Mouse (Mus musculus) bone marrow, adult 2 months (tissue): Measurements from ENCODE around the gene Pcgf2. TPM values are rescaled to one million over a fixed set of nuclear protein-coding genes. Genes with fewer than 3 reads are reported as not detected.
"Not testable (repeated sequence)": the region's sequence is repeated elsewhere in the genome, so short reads cannot be mapped to it uniquely, and the experiment has no call there.

Source experiments
- H3K27ac ChIP-seq: fragments of 200-500 bp; 2 replicates; pipeline ENCODE4 v1.5.1; 2012; ENCODE audit warnings: low read depth, mild to moderate bottlenecking, control low read depth, inconsistent platforms, low read length; ENCODE audit not compliant: control insufficient read depth, poor library complexity, insufficient read depth
- H3K4me1 ChIP-seq: fragments of 200-500 bp; 2 replicates; pipeline ENCODE4 v1.6.1; 2011; ENCODE audit warnings: low read length; ENCODE audit not compliant: control insufficient read depth, insufficient read depth
- H3K4me3 ChIP-seq: fragments of 200-500 bp; replicated peaks from 2 replicates; pipeline ENCODE3; 2011; ENCODE audit warnings: mild to moderate bottlenecking, low read depth, low read length, control low read depth; ENCODE audit not compliant: control insufficient read depth
- CTCF ChIP-seq: fragments of 200-500 bp; IDR thresholded peaks from 2 replicates; pipeline ENCODE4 v1.5.1; 2011; ENCODE audit warnings: low read length, control low read depth; ENCODE audit not compliant: control insufficient read depth, insufficient read depth
- POLR2A ChIP-seq: fragments of 200-500 bp; IDR thresholded peaks from 2 replicates; pipeline ENCODE4 v1.6.1; 2011; ENCODE audit warnings: low read depth, mild to moderate bottlenecking, control low read depth, low read length, borderline replicate concordance; ENCODE audit not compliant: control insufficient read depth
- WGBS: fragments of 180-500 bp; shearing (Covaris S2); methylation state at CpG from one replicate; pipeline ENCODE4 v1.1.7; 2018; 5-methylcytosine and 5-hydroxymethylcytosine counted together
- polyA plus RNA-seq: library from polyadenylated mRNA; stranded (reverse); fragments of >200 nt; gene quantifications from 2 replicates; pipeline ENCODE4 v1.2.4, GENCODE M21; 2011; ENCODE audit warnings: low replicate concordance; ENCODE audit not compliant: missing spikeins, insufficient read depth, insufficient read length

Pcgf2 gene
- polyA plus RNA-seq, 1 experiment: 10.7 TPM

- TF ChIP-seq POLR2A (no peak), CTCF (no peak)
- under 1% methylated on average over 13 of the region's 13 CpGs for WGBS
- peak overlapping the region; percentile 93 for H3K27ac ChIP-seq
These were observed 40.9 kb downstream of the Pcgf2 start for GRCm38 (mm10) chr11:97659267-97659989.

GRCm38 (mm10) chr11:97658751-97659266 lies 41.5 kb downstream of the Pcgf2 start:
- H3K4me1 ChIP-seq: peaks cover 1% of the 10 kb centered on the region; the same call in 1 of the 2 replicates
- no peak for TF ChIP-seq POLR2A
- TF ChIP-seq CTCF: no peak
- H3K27ac ChIP-seq: no peak overlapping the region
- WGBS: 71% methylated on average over 11 of the region's 11 CpGs
- no peak overlapping the region for H3K4me3 ChIP-seq

More at GRCm38 (mm10) chr11:97659267-97659989, 40.9 kb downstream of the Pcgf2 start:
- H3K4me3 ChIP-seq: peak overlapping the region; percentile 71
- H3K4me1 ChIP-seq: peaks cover 1% of the 10 kb centered on the region; the same call in 1 of the 2 replicates

GRCm38 (mm10) chr11:97657967-97658366 lies 42.3 kb downstream of the Pcgf2 start:
- H3K4me3 ChIP-seq, H3K27ac ChIP-seq, H3K4me1 ChIP-seq: not testable (repeated sequence)
- 74% methylated on average over 6 of the region's 6 CpGs for WGBS

- 61% methylated on average over 6 of the region's 6 CpGs for WGBS
- no peak overlapping the region for H3K27ac ChIP-seq
These were observed 42.9 kb downstream of the Pcgf2 start for GRCm38 (mm10) chr11:97657184-97657945.

GRCm38 (mm10) chr11:97656269-97656971 lies 43.9 kb downstream of the Pcgf2 start:
- no peak overlapping the region for H3K4me3 ChIP-seq
- peaks cover 1% of the 10 kb centered on the region; the same call in 1 of the 2 replicates for H3K4me1 ChIP-seq
- WGBS: 83% methylated on average over 14 of the region's 14 CpGs
- TF ChIP-seq POLR2A (no peak), CTCF (no peak)
- H3K27ac ChIP-seq: no peak overlapping the region

More at GRCm38 (mm10) chr11:97657184-97657945, 42.9 kb downstream of the Pcgf2 start:
- no peak for TF ChIP-seq POLR2A
- no peak for TF ChIP-seq CTCF
- Histone ChIP-seq H3K4me3 (no peak overlapping the region), H3K4me1 (peaks cover 1% of the 10 kb centered on the region; the same call in 1 of the 2 replicates)

GRCm38 (mm10) chr11:97654210-97654609 lies 46.1 kb downstream of the Pcgf2 start:
- Histone ChIP-seq H3K4me1 (peaks cover 1% of the 10 kb centered on the region; the same call in 1 of the 2 replicates), H3K27ac (no peak overlapping the region), H3K4me3 (no peak overlapping the region)
- TF ChIP-seq CTCF (no peak), POLR2A (no peak)
- WGBS: 76% methylated on average over 2 of the region's 2 CpGs

- H3K27ac ChIP-seq, H3K4me1 ChIP-seq, H3K4me3 ChIP-seq: not testable (repeated sequence)
- WGBS: 90% methylated on average over 11 of the region's 11 CpGs
These were observed 46.9 kb downstream of the Pcgf2 start for GRCm38 (mm10) chr11:97653376-97653775.

GRCm38 (mm10) chr11:97650341-97650740 lies 50.0 kb downstream of the Pcgf2 start:
- TF ChIP-seq POLR2A: no peak
- no peak for TF ChIP-seq CTCF
- Histone ChIP-seq H3K27ac (no peak overlapping the region), H3K4me3 (no peak overlapping the region), H3K4me1 (no peaks in the 10 kb centered on the region)
- 67% methylated on average over 5 of the region's 5 CpGs for WGBS

- not testable (repeated sequence) for H3K27ac ChIP-seq, H3K4me3 ChIP-seq, H3K4me1 ChIP-seq
- 64% methylated on average over 4 of the region's 4 CpGs for WGBS
These were observed 51.8 kb downstream of the Pcgf2 start for GRCm38 (mm10) chr11:97648541-97648940.
